Mouse (Mus musculus): ENCODE measurements around the gene Pla2g15. TPM values are rescaled to one million over a fixed set of nuclear protein-coding genes. Genes with fewer than 3 reads are reported as not detected.

Pla2g15 gene
- polyA plus RNA-seq, 1 experiment from 2014 or later = 15.8 TPM

- Histone ChIP-seq H3K4me3 (replicated peaks) (no peak overlapping the region), H3K4me1 (no peaks in the 10 kb centered on the region), H3K27ac (no peak overlapping the region), H3K27me3 (peaks cover 15% of the 10 kb centered on the region), H3K4me2 (no peak overlapping the region), H3K9me3 (no peaks in the 10 kb centered on the region), H3K9ac (no peak overlapping the region), H3K36me3 (replicated peaks) (peaks cover 50% of the 10 kb centered on the region)
- ATAC-seq (ENCODE audit: low FRiP score) = no peak
Measured at GRCm38 (mm10) chr8:106129232-106129930, 20.8 kb upstream of the Pla2g15 start.

GRCm38 (mm10) chr8:106129997-106130396, 20.2 kb upstream of the Pla2g15 start:
- Histone ChIP-seq H3K27me3 (peaks cover 21% of the 10 kb centered on the region), H3K27ac (no peak overlapping the region), H3K4me1 (no peaks in the 10 kb centered on the region), H3K9me3 (no peaks in the 10 kb centered on the region), H3K4me3 (replicated peaks) (no peak overlapping the region), H3K4me2 (no peak overlapping the region), H3K9ac (no peak overlapping the region), H3K36me3 (replicated peaks) (peaks cover 50% of the 10 kb centered on the region)
- 86% methylated on average over 2 of the region's 2 CpGs for WGBS
- ATAC-seq (ENCODE audit: low FRiP score) = no peak

GRCm38 (mm10) chr8:106130505-106130904, 19.7 kb upstream of the Pla2g15 start:
- Histone ChIP-seq H3K36me3 (replicated peaks) (peaks cover 50% of the 10 kb centered on the region), H3K9ac (no peak overlapping the region), H3K4me3 (replicated peaks) (no peak overlapping the region), H3K4me2 (no peak overlapping the region), H3K27ac (no peak overlapping the region), H3K27me3 (peaks cover 26% of the 10 kb centered on the region), H3K9me3 (no peaks in the 10 kb centered on the region), H3K4me1 (no peaks in the 10 kb centered on the region)
- ATAC-seq (ENCODE audit: low FRiP score) = no peak
- 88% methylated on average over 2 of the region's 2 CpGs for WGBS

GRCm38 (mm10) chr8:106131021-106131420, 19.2 kb upstream of the Pla2g15 start:
- peaks cover 4% of the 10 kb centered on the region for H3K4me1 ChIP-seq
- H3K27me3 ChIP-seq = peaks cover 31% of the 10 kb centered on the region
- peaks cover 50% of the 10 kb centered on the region for H3K36me3 ChIP-seq (replicated peaks)
- 97% methylated on average over 4 of the region's 4 CpGs for WGBS
- no peak overlapping the region for H3K4me3 ChIP-seq (replicated peaks)
- no peak overlapping the region for H3K27ac ChIP-seq
- H3K4me2 ChIP-seq = no peak overlapping the region
- no peak for ATAC-seq (ENCODE audit: low FRiP score)
- H3K9me3 ChIP-seq = no peaks in the 10 kb centered on the region
- H3K9ac ChIP-seq = no peak overlapping the region

- Histone ChIP-seq H3K27me3 (peaks cover 37% of the 10 kb centered on the region), H3K4me3 (replicated peaks) (no peak overlapping the region), H3K36me3 (replicated peaks) (peaks cover 50% of the 10 kb centered on the region), H3K9me3 (no peaks in the 10 kb centered on the region), H3K9ac (no peak overlapping the region), H3K4me1 (peaks cover 10% of the 10 kb centered on the region), H3K27ac (no peak overlapping the region), H3K4me2 (no peak overlapping the region)
- ATAC-seq (ENCODE audit: low FRiP score) = no peak
- 90% methylated on average over 7 of the region's 7 CpGs for WGBS
Measured at GRCm38 (mm10) chr8:106131488-106132222, 18.5 kb upstream of the Pla2g15 start.

- Histone ChIP-seq H3K36me3 (replicated peaks) (peaks cover 45% of the 10 kb centered on the region), H3K9ac (no peak overlapping the region), H3K9me3 (no peaks in the 10 kb centered on the region), H3K27ac (no peak overlapping the region), H3K4me1 (peaks cover 17% of the 10 kb centered on the region), H3K4me3 (replicated peaks) (no peak overlapping the region), H3K4me2 (no peak overlapping the region), H3K27me3 (peaks cover 44% of the 10 kb centered on the region)
- 95% methylated on average over 11 of the region's 11 CpGs for WGBS
- no peak for ATAC-seq (ENCODE audit: low FRiP score)
Measured at GRCm38 (mm10) chr8:106132356-106132755, 17.8 kb upstream of the Pla2g15 start.

- peaks cover 56% of the 10 kb centered on the region for H3K27me3 ChIP-seq
- peaks cover 28% of the 10 kb centered on the region for H3K4me1 ChIP-seq
- H3K9ac ChIP-seq = no peak overlapping the region
- H3K4me2 ChIP-seq = no peak overlapping the region
- H3K4me3 ChIP-seq (replicated peaks) = no peak overlapping the region
- 81% methylated on average over 13 of the region's 13 CpGs for WGBS
- H3K27ac ChIP-seq = no peak overlapping the region
- peaks cover 37% of the 10 kb centered on the region for H3K36me3 ChIP-seq (replicated peaks)
- no peak for ATAC-seq (ENCODE audit: low FRiP score)
- no peaks in the 10 kb centered on the region for H3K9me3 ChIP-seq
Measured at GRCm38 (mm10) chr8:106133526-106133925, 16.7 kb upstream of the Pla2g15 start.

- H3K9ac ChIP-seq = no peak overlapping the region
- H3K27me3 ChIP-seq = peaks cover 60% of the 10 kb centered on the region
- no peaks in the 10 kb centered on the region for H3K9me3 ChIP-seq
- ATAC-seq (ENCODE audit: low FRiP score) = no peak
- H3K36me3 ChIP-seq (replicated peaks) = peaks cover 33% of the 10 kb centered on the region
- no peak overlapping the region for H3K4me3 ChIP-seq (replicated peaks)
- no peak overlapping the region for H3K27ac ChIP-seq
- 80% methylated on average over 6 of the region's 6 CpGs for WGBS
- no peak overlapping the region for H3K4me2 ChIP-seq
- H3K4me1 ChIP-seq = peaks cover 28% of the 10 kb centered on the region
Measured at GRCm38 (mm10) chr8:106133946-106134345, 16.3 kb upstream of the Pla2g15 start.

GRCm38 (mm10) chr8:106134751-106135571, 15.2 kb upstream of the Pla2g15 start:
- Histone ChIP-seq H3K4me1 (peaks cover 28% of the 10 kb centered on the region), H3K9ac (no peak overlapping the region), H3K4me2 (no peak overlapping the region), H3K4me3 (replicated peaks) (no peak overlapping the region), H3K27ac (no peak overlapping the region), H3K27me3 (peaks cover 70% of the 10 kb centered on the region), H3K36me3 (replicated peaks) (peaks cover 25% of the 10 kb centered on the region), H3K9me3 (no peaks in the 10 kb centered on the region)
- no peak for ATAC-seq (ENCODE audit: low FRiP score)
- WGBS = 25% methylated on average over 14 of the region's 14 CpGs

GRCm38 (mm10) chr8:106135672-106136071, 14.5 kb upstream of the Pla2g15 start:
- H3K27me3 ChIP-seq = peaks cover 77% of the 10 kb centered on the region
- H3K36me3 ChIP-seq (replicated peaks) = peaks cover 23% of the 10 kb centered on the region
- H3K4me2 ChIP-seq = peak overlapping the region; percentile 74
- peak overlapping the region; percentile 25; the same call in 1 of the 2 replicates for H3K9ac ChIP-seq
- H3K4me3 ChIP-seq (replicated peaks) = peak overlapping the region; percentile 42
- H3K4me1 ChIP-seq = peaks cover 28% of the 10 kb centered on the region
- no peak overlapping the region for H3K27ac ChIP-seq
- H3K9me3 ChIP-seq = no peaks in the 10 kb centered on the region
- no peak for ATAC-seq (ENCODE audit: low FRiP score)
- WGBS = 4% methylated on average over 19 of the region's 19 CpGs

- Histone ChIP-seq H3K9ac (peak within 1 kb of the TSS; percentile 39), H3K4me3 (replicated peaks) (peak within 1 kb of the TSS; percentile 42), H3K4me2 (peak within 1 kb of the TSS; percentile 74), H3K9me3 (no peaks in the 10 kb centered on the region), H3K27ac (no peak within 1 kb of the TSS), H3K36me3 (replicated peaks) (peaks cover 16% of the 10 kb centered on the region; the same call in 1 of the 2 replicates), H3K27me3 (peaks cover 77% of the 10 kb centered on the region), H3K4me1 (peaks cover 28% of the 10 kb centered on the region)
- WGBS = under 1% methylated on average over 86 of the region's 86 CpGs
- ATAC-seq (ENCODE audit: low FRiP score) = no peak
Measured at GRCm38 (mm10) chr8:106136156-106137130, 13.8 kb upstream of the Pla2g15 start, which contains the start of gene Esrp2. Esrp2 (minus strand) TSS chr8:106136974.

Data from forebrain, embryonic 12.5 days (tissue).